Mouse (Mus musculus): ENCODE measurements around the gene Dnajc24.
A peak's percentile ranks its signal among the peaks of the same experiment; 100 is the strongest.

The Dnajc24 gene

DNA sequence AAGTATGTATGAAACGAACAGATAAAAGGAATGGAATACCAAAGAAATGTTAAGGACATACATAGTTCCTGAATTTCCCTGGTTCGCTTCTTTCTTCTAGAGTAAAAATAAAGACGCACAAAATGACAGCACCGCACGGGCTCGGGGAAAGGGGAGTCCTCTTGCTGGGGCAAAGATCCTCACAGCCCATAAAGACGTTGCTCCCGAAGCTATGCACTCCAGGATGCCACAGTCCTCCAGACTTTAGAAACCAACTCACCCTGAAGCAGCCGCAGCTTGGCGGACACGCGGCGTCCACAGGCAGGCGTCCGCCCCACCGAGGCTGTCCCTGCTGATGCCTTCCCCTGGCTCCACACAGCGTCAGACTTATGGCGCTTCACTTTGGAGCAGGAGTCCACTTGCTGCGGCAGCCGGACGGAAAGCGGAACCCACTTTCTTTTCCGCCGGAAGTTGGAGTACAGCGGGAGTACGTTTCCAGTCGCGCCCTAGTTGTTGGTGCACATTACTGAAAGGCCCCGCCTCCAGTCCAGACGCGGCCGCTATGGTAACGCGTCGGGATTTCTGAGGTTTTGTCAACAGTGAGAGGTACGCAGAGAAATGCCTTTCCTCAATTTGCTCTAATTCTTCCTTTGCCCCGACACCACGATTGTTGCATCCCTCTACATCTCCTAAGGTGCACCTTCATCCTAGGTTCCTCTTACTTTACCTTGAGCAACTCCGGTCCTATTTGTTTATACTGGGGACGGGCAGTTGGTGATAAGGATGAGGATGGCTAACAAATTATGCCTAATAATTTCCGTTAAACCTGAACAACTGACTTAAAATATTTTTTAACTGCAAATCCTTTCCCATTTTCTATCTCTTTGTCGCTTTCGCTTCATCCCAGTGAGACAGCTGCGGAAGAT, at the start of gene Dnajc24:
Gene Dnajc24, minus strand, starts transcription at position 715 of the 905 bp plus-strand sequence.
- DNase-seq, result peak; percentile 86

DNA sequence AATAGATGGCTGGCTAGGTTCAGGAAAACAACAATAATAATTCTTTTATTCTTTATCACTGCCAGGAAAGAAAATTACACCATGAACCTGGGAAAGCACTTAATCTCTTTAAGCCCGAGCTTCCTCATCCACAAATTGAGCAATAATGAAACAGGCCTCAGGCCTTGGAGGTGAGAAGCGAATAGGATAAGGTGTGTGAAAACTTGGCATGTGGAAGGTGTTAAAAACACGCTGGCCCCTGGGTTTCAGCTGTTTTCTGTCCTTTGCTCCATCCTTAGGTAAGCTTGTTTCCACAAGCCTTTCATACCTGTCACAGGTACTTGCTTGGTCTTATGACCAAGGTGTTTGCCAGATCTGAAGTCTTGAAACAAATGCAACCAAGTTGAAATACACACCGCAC, 43.3 kb upstream of the Dnajc24 start:
- no peak for DNase-seq

DNA sequence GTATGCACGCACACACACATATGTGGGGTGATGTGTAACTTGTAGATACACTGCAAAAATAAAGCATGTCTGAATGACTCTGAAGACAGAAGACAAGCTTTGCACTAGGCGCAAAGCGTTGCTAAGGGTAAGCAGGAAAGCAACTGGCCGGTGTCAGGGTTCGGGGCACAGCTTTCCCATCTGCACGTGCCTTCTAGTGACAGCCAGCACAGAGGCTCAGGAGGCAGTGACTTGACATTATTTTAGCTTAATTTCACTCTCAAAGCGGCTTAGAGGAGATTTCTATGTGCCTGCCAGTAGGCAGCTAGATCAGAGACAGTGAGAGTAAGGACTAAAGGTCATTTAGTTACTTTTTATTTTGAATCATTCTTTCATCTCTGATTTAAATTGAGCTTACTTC, 39.1 kb upstream of the Dnajc24 start:
- no peak for DNase-seq

DNA sequence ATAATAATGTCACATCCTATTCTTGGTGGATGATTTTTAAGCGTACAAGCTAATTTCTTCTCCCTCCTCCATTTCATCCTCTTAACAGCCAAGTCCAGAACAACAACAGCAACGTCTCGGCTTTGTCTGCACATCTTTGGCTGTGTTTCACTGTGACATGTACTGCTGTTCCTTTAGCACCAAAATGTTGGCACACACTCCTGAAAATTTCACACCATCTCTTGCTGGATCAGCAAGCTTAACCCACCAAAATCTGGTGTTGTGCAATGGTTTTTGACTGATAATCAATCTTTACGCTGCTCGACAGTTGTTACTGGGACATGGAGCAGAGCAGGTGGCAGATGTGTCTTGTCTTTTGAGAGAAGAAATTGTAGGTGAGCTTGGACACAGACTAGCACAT, 38.6 kb upstream of the Dnajc24 start:
- DNase-seq, result no peak

DNA sequence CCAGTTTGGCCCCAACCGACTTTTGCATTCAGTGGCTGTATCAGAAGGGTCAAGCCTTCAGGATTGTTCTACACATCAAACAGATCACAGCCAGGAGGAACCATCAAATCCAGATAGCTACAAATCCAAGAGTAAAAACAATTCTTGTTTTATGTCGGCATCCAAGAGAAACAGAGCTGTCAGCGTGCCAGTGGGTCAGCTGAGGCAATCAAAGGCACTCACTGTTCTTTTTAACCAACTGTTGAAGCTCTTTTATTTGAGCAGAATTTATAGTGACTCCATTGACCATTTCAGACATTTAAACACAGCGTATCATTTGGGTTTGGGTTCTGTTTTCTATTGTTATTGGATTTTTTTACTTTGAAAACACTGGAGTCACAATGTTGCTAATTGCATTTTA, 34.9 kb upstream of the Dnajc24 start:
- no peak for DNase-seq

DNA sequence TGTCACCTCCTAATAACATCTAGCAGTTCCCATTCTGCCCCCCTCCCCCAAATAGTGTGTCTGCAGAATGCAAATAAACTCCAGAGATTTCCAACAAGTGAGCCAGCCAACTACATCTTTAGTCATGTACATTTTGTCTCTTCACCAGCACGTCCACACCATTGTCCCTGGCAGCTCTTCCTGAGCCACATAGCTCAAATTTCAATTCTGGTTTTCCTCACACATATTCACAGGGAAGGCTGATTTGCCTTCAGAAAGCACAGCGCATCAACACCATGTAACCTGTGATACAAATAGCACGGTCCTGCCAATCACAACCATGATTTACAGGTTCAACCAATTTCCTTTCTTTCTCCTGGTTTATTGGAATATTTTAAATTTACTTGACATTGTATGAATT, 21.5 kb upstream of the Dnajc24 start:
- no peak for DNase-seq

DNA sequence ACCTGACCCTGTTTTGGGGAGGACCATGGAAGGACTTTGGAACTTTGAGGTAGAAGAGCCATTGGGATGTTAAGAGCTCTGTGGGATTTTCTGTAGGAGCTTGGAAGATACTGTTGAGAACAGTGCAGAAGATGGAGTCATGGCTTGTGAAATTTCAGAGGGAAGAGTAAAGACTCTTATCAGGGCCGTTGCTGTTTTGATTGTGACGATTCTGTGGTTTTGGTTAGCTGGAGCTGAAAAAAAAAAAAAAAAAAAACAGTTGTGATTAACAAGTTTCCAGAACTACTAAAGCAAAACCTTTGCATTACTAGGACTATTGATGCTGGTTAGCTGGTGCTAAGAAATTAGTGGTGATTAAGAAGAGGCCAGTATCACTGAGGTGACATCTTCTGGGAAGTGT, 5.1 kb upstream of the Dnajc24 start:
- DNase-seq, result no peak

DNA sequence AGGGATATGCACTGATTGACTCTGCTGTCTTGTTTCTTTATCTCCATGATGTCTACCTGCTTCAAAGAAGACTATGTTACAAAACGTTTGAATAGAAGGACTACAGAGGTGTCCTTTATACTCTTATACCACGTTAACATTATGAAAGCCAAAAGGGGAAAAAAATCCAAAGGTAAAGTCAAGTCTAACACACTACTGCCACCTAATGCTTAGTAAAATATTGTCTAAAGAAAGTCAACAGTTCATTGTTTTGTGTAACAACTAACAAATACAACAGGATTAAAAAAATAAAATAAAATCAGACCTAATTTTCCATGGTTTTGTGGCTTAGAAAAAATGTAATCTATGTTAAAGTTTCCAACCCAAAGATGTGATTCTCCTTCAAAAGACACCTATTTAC, 15.3 kb downstream of the Dnajc24 start:
- no peak for DNase-seq

DNA sequence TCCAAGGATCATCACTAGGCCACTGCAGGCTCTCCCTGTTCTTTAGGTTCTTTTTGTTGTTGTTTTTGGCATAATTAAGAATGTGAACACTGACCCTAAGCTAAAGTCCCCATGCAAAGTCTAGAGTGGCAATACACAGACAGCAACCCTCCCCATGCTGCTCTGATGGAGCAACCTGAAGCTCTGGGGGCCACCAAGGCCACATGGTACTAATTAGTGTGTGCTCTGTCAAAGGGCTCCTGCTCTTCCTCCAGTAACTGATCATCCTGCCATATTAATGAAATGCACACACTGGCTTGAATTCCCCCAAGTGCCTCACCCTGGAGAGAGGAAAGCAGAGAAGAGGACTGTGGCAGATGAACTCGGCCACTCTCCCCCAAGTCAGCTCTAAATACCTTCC, 16.2 kb downstream of the Dnajc24 start:
- no peak for DNase-seq

DNA sequence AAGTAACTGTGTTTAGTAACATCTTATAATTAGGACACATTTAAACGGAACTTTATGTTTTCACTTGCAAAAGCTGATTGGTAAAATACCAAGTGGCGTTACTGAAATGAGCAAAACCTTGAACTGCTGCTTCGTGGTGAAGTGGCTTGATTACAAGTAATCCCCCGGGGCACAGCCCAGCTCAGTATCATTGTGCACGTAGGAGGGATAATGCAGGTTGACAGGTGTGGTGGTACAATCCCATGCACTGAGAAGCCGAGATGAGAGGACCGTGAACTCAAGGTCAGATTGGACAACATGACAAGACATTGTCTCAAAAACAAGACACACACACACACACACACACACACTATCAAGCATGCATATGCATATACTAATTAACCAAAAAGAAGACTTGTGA, 18.1 kb downstream of the Dnajc24 start:
- DNase-seq, result no peak

DNA sequence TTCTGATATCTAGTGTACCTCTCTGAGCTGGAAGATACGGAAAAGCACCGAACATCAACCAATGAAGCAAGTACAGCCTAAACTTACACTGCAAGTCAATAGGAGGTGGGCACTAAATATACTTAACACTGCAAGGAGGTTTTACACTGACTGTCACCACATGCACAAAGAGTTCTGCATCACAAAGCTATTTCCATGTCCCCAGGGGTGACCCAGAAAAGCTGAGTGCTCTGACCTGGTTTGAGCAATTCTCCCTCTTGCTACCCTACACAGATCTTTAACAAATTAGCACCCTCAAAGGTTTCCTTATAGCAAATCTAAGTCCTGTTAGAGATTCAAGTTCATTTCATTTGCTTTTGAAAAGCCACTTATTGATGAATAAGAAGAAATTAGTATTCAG, 25.3 kb downstream of the Dnajc24 start:
- no peak for DNase-seq

DNA sequence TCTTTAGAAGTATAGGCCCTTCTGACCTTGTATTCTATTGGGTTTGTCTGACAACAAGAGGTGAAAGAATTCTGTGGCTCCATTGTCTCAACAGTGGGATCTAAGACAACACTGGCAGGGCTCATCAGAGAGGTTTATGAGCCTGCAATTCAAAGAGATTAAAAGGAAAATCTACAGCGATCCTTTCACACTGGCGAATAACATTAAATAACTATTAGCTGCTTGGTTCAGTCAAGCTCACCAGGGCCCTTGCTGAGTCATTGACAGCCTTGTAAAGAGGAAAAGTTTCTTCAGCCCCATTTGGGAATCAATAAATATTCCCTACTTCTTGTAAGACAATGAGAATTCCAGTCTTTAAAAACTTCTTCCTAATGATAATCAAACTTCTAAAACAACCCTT, 29.4 kb downstream of the Dnajc24 start:
- no peak for DNase-seq

DNA sequence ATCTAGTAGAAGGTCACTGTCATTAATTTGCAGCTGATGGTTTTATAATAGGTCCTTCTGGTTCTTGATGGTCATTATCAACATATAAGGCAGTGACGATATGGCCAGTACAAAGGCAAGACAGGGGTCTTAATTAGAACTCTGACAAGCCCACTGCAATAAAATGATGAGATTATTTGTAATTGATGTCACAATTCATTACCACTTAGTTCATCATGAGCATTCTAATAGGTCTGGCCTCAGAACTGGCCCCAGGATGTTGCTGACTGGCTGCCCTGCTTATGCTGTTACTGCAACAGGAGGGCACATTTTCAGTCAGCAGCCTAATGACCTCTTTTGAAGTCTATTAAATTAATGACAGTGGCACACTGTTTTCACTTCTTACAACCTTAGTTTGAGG, 39.9 kb downstream of the Dnajc24 start:
- no peak for DNase-seq

DNA sequence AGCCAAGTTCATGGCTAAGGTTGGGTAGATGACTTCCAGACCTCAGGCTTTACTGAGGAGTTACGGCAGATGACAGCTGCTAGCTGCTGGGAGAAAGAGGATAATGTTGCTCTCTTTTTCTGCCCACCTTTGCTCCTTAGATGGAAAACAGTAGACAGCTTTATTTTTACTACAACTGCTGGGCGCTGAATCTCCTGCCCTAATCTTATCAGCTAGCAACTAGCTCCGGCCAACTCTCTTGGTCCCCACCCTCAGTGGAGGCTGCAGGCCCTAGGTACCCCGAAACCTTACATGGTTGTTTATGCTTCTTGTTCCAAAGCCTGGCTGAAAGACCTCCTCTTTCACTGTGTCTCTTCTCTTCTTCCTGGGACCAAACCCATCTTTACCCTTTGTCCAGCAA, 49.5 kb downstream of the Dnajc24 start:
- DNase-seq, result no peak

DNA sequence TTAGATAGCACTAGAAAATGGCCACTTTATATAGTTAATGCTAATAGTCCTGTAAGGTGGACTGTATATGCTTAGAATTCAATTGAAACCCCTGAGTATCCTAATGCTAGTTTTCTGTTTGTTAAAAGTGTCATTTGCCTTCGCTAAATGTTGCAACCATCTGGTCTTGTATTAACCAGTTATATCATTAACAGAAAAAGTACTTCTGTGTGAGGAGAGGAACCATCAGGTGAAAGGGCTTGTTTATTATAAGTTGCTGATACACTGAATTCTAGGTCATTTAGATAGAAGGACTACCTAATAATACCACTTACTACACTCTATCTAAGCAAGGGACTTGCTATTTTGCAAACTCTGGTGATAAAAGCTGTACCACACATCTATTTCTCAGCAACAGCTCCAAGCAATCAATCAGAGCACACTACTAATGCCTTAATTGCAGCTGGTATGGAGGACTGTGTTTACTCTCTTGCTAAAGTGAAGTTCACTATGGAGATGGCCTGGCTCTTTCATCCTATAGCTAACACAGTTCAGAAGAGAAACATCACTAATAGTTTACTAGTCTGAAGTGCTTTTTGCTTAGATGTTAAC, 51.9 kb downstream of the Dnajc24 start:
- no peak for DNase-seq

DNA sequence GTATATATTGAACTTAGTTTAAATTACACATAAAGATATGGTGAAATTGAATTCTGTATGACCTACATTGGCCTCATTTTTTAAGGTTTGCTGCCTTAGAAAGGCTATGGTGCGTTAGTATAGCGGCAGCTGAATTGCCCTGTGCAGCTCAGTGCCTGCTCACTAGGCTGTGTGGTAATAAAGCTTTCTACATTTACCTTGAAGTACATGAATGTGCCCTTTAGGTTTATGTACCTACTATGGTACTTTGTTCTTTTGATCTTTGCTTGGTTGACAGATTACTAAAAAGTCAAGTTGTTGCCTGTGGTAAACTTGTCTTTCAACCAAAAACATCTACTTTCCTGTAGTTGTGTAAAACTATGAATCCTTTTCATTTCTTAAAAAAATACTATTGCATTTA, 53.2 kb downstream of the Dnajc24 start:
- DNase-seq, result no peak

DNA sequence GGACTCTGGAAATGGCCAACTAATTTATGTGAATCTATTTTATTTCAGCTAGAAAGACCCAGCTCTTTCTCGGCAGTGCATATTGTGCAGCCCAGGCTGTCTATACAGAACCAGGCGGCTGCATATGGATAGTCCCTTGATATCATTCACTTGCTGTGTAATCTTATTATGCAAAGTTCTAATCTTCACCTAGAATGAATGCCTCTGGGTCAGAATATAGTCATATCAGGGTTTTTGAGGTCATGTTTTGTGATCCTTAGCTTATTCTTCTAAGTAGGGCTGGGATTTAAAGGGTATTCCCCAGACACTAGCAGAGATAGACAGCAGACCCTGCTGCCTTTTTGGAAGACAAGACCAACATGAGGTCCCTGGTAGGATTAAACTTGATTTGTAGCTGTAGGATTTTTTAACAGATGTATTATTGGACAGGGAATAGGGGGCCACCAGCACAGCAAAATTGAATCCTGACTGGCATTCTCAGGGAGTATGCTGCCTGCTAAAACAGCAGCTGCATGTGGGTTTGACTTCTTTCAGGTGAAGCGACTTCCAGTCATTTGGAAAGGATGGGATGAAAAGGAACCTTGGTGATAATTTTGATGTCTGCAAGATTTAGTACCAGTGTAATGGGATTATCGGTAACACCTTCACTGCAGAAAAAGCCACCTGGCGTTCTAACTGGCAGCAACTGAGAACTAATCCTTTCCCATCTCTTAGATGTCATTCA, 85.6 kb downstream of the Dnajc24 start:
- DNase-seq, result no peak
